Mouse (Mus musculus): Measurements from ENCODE around the gene Mfrp.

- TF ChIP-seq CTCF (conservative IDR thresholded peaks at IDR 0.05; ENCODE audit: insufficient read depth, insufficient read length, low read depth, low read length): no peak
- no peak for TF ChIP-seq POLR2A (IDR thresholded peaks at IDR 0.05; ENCODE audit: low read depth, low read length)
These were observed 4.3 kb downstream of the Mfrp start for GRCm38 (mm10) chr9:44105781-44106180.

All from kidney, adult 2 months (tissue).